Mouse (Mus musculus) liver, postnatal 0 days (tissue): ENCODE data around the gene Ndrg3. TPM values are rescaled to one million over a fixed set of nuclear protein-coding genes. Genes with fewer than 3 reads are reported as not detected.

ENCODE experiments used
- ATAC-seq: fragments of 200-750 bp; cut with Nextera tagmentation; 2 replicates; pipeline ENCODE4 v1.8.0; 2017; ENCODE audit warnings: mild to moderate bottlenecking, moderate library complexity
- DNase-seq: peaks from one replicate; pipeline ENCODE4 v3.0.0-alpha.2; 2016
- H3K27ac ChIP-seq: fragments of 300-500 bp; sonication (generic); 2 replicates; pipeline ENCODE4 v1.5.1; 2014; ENCODE audit warnings: antibody characterized with exemption, moderate library complexity, mild to moderate bottlenecking, low read depth
- H3K27me3 ChIP-seq: fragments of 300-500 bp; sonication (generic); 2 replicates; pipeline ENCODE4 v1.6.1; 2014; ENCODE audit warnings: low read length, control low read depth, mixed read lengths; ENCODE audit not compliant: insufficient read depth
- H3K36me3 ChIP-seq: fragments of 300-500 bp; sonication (generic); replicated peaks from 2 replicates; pipeline ENCODE4 v1.6.1; 2014; ENCODE audit warnings: mild to moderate bottlenecking, control low read depth, low read length, moderate library complexity, mixed read lengths; ENCODE audit not compliant: insufficient read depth
- H3K4me1 ChIP-seq: fragments of 300-500 bp; sonication (generic); 2 replicates; pipeline ENCODE4 v1.6.1; 2014; ENCODE audit warnings: antibody characterized with exemption, mild to moderate bottlenecking, control low read depth; ENCODE audit not compliant: insufficient read depth
- H3K4me2 ChIP-seq: fragments of 300-500 bp; sonication (generic); 2 replicates; pipeline ENCODE4 v1.6.1; 2014; ENCODE audit warnings: low read depth, mild to moderate bottlenecking, low read length, moderate library complexity, mixed read lengths
- H3K4me3 ChIP-seq: fragments of 300-500 bp; sonication (generic); 2 replicates; pipeline ENCODE4 v1.5.1; 2014; ENCODE audit warnings: low read depth, low read length
- H3K9ac ChIP-seq: fragments of 300-500 bp; sonication (generic); replicated peaks from 2 replicates; pipeline ENCODE4 v1.6.1; 2014; ENCODE audit warnings: mild to moderate bottlenecking, moderate library complexity
- H3K9me3 ChIP-seq: fragments of 300-500 bp; sonication (generic); 2 replicates; pipeline ENCODE4 v1.6.1; 2016; ENCODE audit warnings: mild to moderate bottlenecking, control low read depth, low read length, mixed read lengths
- CTCF ChIP-seq: sonication (generic); IDR thresholded peaks from 2 replicates; pipeline ENCODE4 v1.5.1; 2016; ENCODE audit warnings: antibody characterized with exemption, low read depth
- EP300 ChIP-seq: IDR thresholded peaks from 2 replicates; pipeline ENCODE4 v1.6.1; 2016; ENCODE audit warnings: antibody characterized with exemption, low read depth, mild to moderate bottlenecking
- WGBS: fragments of 180-500 bp; shearing (Covaris S2); extraction: QIAGEN DNeasy Blood & Tissue Kit; methylation state at CpG from one replicate; pipeline ENCODE4 v1.1.7; 2014; ENCODE audit not compliant: insufficient replicate concordance; 5-methylcytosine and 5-hydroxymethylcytosine counted together
- polyA plus RNA-seq: library from polyadenylated mRNA; unstranded; fragments of >200 nt; fragmentation: Nextera tagmentation; extraction: Ambion mirVana; gene quantifications from 2 replicates; pipeline ENCODE4 v1.2.1, GENCODE M21; 2015

Gene Ndrg3
- polyA plus RNA-seq, 1 experiment from 2014 or later = 11.3 TPM

DNA sequence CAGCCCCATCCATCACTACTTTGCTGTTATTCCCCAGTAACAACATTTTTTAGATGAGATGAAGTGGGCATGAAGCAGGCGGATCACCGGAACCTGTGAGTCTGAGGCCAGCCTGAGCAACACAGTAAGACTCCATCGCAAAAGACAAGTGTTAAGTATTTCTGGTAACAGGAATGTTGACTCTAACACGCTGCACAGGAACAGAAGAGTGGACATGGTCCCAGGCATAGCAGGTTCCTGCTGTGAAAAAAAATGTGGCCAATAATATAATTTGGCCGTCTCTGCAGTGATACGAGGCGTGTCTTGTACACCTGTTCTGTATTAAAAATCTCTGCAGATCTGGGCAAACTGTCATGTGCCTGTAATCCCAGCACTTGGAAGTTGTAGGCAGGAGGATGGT lies 43.5 kb upstream of the Ndrg3 start:
- Histone ChIP-seq H3K9me3 (no peaks in the 10 kb centered on the region), H3K36me3 (peaks cover 9% of the 10 kb centered on the region), H3K27ac (no peak overlapping the region), H3K4me1 (no peaks in the 10 kb centered on the region), H3K27me3 (no peaks in the 10 kb centered on the region), H3K4me2 (no peak overlapping the region), H3K4me3 (no peak overlapping the region), H3K9ac (no peak overlapping the region)
- DNase-seq (no peak), ATAC-seq (no peak)
- TF ChIP-seq CTCF (no peak), EP300 (no peak)
- 87% methylated on average over 7 of the region's 7 CpGs for WGBS

DNA sequence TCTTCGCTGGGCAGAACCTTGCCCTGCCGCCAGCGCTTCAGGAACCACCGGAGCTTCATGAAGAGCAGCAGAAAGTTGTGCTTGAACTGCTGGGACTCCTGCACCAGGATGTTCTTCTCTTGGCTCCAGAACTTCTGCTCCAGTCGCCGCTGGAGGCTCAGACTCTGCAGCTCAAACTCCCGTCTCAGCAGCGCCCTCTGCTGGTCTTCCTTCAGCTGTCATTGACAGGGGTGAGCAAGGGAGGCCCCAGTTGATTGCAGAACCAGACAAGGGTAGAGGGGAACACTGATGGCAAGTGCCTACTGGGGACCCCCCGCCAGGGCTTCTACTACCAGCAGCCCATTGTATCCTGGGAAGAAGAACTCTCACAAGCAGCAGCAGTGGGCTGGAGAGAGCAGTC lies 38.9 kb upstream of the Ndrg3 start:
- no peak overlapping the region for H3K9ac ChIP-seq
- DNase-seq (peak; percentile 92), ATAC-seq (peak; percentile 47)
- H3K9me3 ChIP-seq = no peaks in the 10 kb centered on the region
- peaks cover 19% of the 10 kb centered on the region for H3K4me1 ChIP-seq
- TF ChIP-seq EP300 (no peak), CTCF (peak; percentile 97)
- H3K4me3 ChIP-seq = no peak overlapping the region
- no peak overlapping the region for H3K4me2 ChIP-seq
- H3K27ac ChIP-seq = no peak overlapping the region
- peaks cover 11% of the 10 kb centered on the region for H3K36me3 ChIP-seq
- H3K27me3 ChIP-seq = no peaks in the 10 kb centered on the region
- WGBS = 35% methylated on average over 9 of the region's 9 CpGs

DNA sequence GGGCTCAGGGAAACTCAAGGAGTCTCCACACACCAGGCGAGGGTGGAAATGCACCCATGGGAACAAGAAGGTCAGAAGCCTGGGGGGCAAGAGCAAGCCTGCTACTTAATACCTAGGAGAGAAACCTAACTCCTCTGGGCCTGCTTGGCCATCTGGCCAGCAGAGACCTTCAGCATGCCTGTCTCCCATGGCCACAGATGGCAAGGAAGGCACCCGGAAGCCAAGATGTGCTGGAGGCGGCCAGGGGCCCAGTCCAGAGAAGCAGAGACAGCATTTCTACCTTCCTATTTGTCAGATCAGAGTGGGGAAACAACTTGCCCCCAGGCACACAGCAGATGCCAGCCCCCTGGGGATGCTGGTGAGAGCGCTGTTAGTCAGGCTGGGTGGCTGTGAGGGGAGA lies 36.4 kb upstream of the Ndrg3 start:
- Histone ChIP-seq H3K36me3 (peaks cover 25% of the 10 kb centered on the region), H3K9me3 (peaks cover 4% of the 10 kb centered on the region; the same call in 1 of the 2 replicates), H3K4me1 (peaks cover 19% of the 10 kb centered on the region), H3K9ac (peak overlapping the region; percentile 48; the same call in 1 of the 2 replicates), H3K4me2 (peak overlapping the region; percentile 72), H3K27me3 (no peaks in the 10 kb centered on the region), H3K27ac (peak overlapping the region; percentile 76), H3K4me3 (no peak overlapping the region)
- 79% methylated on average over 4 of the region's 4 CpGs for WGBS
- ATAC-seq = no peak
- TF ChIP-seq EP300 (no peak), CTCF (no peak)
- DNase-seq = no peak

DNA sequence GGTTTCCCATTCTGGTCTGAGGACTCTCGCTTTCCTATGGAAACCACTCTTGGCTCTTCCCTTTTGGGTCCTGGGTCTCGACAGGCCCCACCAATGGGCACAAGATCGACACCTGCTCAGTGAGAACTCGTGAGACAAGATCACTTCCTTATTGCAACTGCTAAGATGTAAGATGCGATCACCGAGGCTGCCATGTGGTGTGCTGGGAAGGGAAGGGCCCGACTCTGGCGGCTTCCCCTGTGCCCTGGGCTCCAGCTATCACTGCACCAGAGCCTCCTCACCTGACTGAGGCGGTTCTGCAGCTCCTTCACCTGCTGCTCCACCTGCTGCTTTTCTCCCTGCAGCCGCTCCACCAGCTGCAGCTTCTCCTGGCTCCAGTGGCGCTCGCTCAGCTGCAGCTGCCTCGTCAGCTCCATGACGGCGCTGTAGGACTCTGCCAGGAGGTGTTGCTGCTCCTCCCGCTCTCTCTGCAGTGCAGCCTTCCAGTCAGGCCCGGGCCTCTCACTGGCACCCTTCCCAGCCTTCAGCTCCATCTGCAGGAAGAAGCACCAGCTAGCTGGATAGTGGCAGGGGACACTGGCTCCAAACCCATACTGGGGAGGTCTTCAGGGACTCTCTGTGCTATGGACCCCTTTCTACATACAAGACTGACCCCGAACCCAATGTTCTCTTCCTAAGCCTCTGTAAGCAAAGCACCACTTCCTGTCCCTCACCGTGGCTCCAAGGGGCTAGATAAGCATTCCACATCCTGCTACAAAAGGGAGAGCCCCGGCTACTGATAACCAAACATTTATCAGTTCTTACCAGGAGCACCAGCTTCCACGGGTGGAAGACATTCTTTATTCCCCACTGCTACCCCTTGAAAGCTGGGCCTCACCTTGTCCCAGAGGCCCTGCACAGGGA lies 35.5 kb upstream of the Ndrg3 start:
- WGBS = 41% methylated on average over 21 of the region's 21 CpGs
- H3K4me2 ChIP-seq = peak overlapping the region; percentile 72
- peaks cover 19% of the 10 kb centered on the region for H3K4me1 ChIP-seq
- peaks cover 30% of the 10 kb centered on the region for H3K36me3 ChIP-seq
- H3K9ac ChIP-seq = peak overlapping the region; percentile 48
- ATAC-seq (peak; percentile 82), DNase-seq (peak; percentile 63)
- peak overlapping the region; percentile 40 for H3K4me3 ChIP-seq
- H3K9me3 ChIP-seq = peaks cover 4% of the 10 kb centered on the region; the same call in 1 of the 2 replicates
- no peaks in the 10 kb centered on the region for H3K27me3 ChIP-seq
- peak overlapping the region; percentile 76 for H3K27ac ChIP-seq
- TF ChIP-seq CTCF (peak; percentile 34), EP300 (peak; percentile 88)

DNA sequence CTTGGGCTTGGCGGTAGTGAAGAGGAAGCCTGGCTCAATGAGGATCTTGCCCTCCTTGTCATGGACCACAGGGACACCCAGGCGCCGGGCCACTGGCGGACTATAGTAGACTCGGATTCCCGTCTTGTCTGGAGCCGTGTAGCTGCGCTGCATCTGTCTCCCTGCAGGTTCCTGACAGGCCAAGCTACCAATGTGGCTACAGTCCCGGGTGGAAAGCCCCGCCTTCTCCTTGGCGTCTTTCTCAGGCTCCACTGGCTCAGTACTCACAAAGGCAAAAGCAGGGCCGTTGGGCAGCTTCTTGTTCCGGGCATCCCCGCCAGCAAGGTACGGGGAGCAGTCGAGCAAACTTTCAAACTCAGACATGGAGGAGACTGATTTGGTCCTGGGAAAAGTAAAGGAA lies 29.3 kb upstream of the Ndrg3 start:
- Histone ChIP-seq H3K27ac (no peak overlapping the region), H3K9me3 (peaks cover 4% of the 10 kb centered on the region; the same call in 1 of the 2 replicates), H3K4me1 (peaks cover 4% of the 10 kb centered on the region; the same call in 1 of the 2 replicates), H3K4me3 (no peak overlapping the region), H3K9ac (no peak overlapping the region), H3K27me3 (no peaks in the 10 kb centered on the region), H3K36me3 (peaks cover 68% of the 10 kb centered on the region), H3K4me2 (no peak overlapping the region)
- no peak for TF ChIP-seq CTCF
- no peak for TF ChIP-seq EP300
- DNase-seq (no peak), ATAC-seq (no peak)
- WGBS = 94% methylated on average over 16 of the region's 16 CpGs

DNA sequence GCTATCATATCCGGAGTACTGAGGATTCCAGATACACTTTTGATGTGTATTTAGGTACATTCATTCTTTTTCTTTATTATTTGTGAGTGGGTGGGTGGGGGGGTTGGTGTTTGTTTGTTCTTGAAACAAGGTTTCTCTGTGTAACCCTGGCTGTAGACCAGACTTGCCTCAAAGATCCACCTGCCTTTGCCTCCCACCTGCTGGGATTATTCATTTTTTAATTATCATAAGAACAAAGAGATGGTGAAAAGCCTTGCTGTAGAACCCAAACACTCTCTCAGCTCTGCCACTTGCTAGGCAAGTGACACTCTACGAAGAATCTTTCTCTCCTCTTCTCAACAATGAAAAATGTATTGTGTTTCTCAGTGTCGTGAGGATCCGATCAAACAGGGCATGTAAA lies 27.4 kb upstream of the Ndrg3 start:
- Histone ChIP-seq H3K4me2 (no peak overlapping the region), H3K4me3 (no peak overlapping the region), H3K27ac (no peak overlapping the region), H3K9me3 (no peaks in the 10 kb centered on the region), H3K9ac (no peak overlapping the region), H3K36me3 (peaks cover 59% of the 10 kb centered on the region), H3K27me3 (no peaks in the 10 kb centered on the region), H3K4me1 (peaks cover 13% of the 10 kb centered on the region; the same call in 1 of the 2 replicates)
- 82% methylated on average over 4 of the region's 4 CpGs for WGBS
- no peak for TF ChIP-seq CTCF
- TF ChIP-seq EP300 = no peak
- ATAC-seq (no peak), DNase-seq (no peak)
